Mouse (Mus musculus) left cerebral cortex, postnatal 36 days (tissue): ENCODE data around the gene Nrsn2. TPM values are rescaled to one million over a fixed set of nuclear protein-coding genes. Genes with fewer than 3 reads are reported as not detected.

Experiments used
- DNase-seq, 2 experiments: peaks; one replicate each; pipeline ENCODE4 v3.0.0; 2021 to 2022; ENCODE audit warnings: low spot score in 2 of 2, mixed read lengths in 1 of 2
- intact Hi-C: fragments of 180-260 bp; cut with DNase I; formaldehyde crosslinking; loops from one replicate; pipeline ENCODE4 v1.15.1; 2025
- total RNA-seq, 2 experiments: library from RNA; stranded (reverse); gene quantifications; 2 replicates each; pipeline ENCODE4 v1.2.3; 2021

The Nrsn2 gene
- total RNA-seq, 2 experiments from 2014 or later = 66.2 to 81.9 TPM

- intact Hi-C loops = no loop called here
- DNase-seq = no peak
Measured at GRCm38 (mm10) chr2:152321558-152321957, 54.9 kb downstream of the Nrsn2 start.

Other genes starting within 250 kb of the Nrsn2 start
- 1 to 10 TPM in 1 of 2 experiments, under 1 TPM in 1; 0.89 to 1.4 TPM for gene Tcf15, start 233.1 kb downstream of the Nrsn2 start, total RNA-seq
- gene Csnk2a1, start 149.8 kb downstream of the Nrsn2 start, total RNA-seq = 100 to 1,000 TPM in 1 of 2 experiments, 10 to 100 TPM in 1; 96.2 to 111 TPM
- 10 to 100 TPM; 53.6 to 57.1 TPM for gene Tbc1d20, start 82.8 kb downstream of the Nrsn2 start, total RNA-seq
- gene Rbck1, start 44.0 kb downstream of the Nrsn2 start, total RNA-seq = 100 to 1,000 TPM in 1 of 2 experiments, 10 to 100 TPM in 1; 92.3 to 124 TPM
- gene Trib3, start 32.6 kb downstream of the Nrsn2 start, total RNA-seq = 1 to 10 TPM in 1 of 2 experiments, under 1 TPM in 1; 0.62 to 1.7 TPM
- 10 to 100 TPM; 14.7 to 15.6 TPM for gene Sox12, start 21.4 kb upstream of the Nrsn2 start, total RNA-seq
- 10 to 100 TPM in 1 of 2 experiments, 1 to 10 TPM in 1; 9.5 to 11.3 TPM for gene Zcchc3, start 38.4 kb upstream of the Nrsn2 start, total RNA-seq
- gene 6820408C15Rik, start 38.9 kb upstream of the Nrsn2 start, total RNA-seq = 1 to 10 TPM; 2.1 to 3.6 TPM
- gene Defb23, start 88.0 kb upstream of the Nrsn2 start, total RNA-seq = not detected
- gene Defb20, start 100.4 kb upstream of the Nrsn2 start, total RNA-seq = not detected
- not detected for gene Defb22, start 113.5 kb upstream of the Nrsn2 start, total RNA-seq
- gene Defb26, start 135.1 kb upstream of the Nrsn2 start, total RNA-seq = not detected
- not detected for gene Defb28, start 141.6 kb upstream of the Nrsn2 start, total RNA-seq
- gene Defb29, start 163.5 kb upstream of the Nrsn2 start, total RNA-seq = not detected
- gene Gm17416, start 192.7 kb upstream of the Nrsn2 start, total RNA-seq = not detected
- gene Defb21, start 196.1 kb upstream of the Nrsn2 start, total RNA-seq = not detected
- gene Defb19, start 203.7 kb upstream of the Nrsn2 start, total RNA-seq = not detected
- not detected for gene Defb45, start 222.8 kb upstream of the Nrsn2 start, total RNA-seq
- gene Defb36, start 227.7 kb upstream of the Nrsn2 start, total RNA-seq = not detected
- gene Defb25, start 246.4 kb upstream of the Nrsn2 start, total RNA-seq = not detected